Mouse (Mus musculus): ENCODE results near the gene Gm45140.
A peak's percentile ranks its signal among the peaks of the same experiment; 100 is the strongest.

DNA sequence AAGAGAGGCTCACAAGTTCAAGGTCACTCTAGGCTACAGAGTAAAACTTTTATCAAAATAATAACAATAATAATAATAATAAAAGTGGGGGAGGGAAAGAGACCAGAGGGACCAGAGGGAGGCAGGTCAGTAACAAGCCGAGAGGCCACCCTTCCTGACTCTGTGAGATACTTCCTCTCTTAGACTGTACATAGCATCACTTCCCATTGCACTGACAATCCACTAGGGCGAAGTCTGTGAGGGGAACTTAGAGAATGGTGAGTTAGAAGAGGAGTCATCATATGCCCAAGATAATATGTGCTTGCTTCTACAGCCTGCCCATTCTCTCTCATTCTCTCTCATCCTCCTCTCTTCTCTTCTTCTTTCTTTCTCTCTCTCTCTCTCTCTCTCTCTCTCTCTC is 29.6 kb downstream of the Gm45140 start:
- TF ChIP-seq CTCF (IDR thresholded peaks at IDR 0.05; ENCODE audit: control insufficient read depth, insufficient read depth, low read length) = 0 out of 2 replicates have a peak, but pooled peaks have one; percentile 21
- TF ChIP-seq POLR2A (IDR thresholded peaks at IDR 0.05; ENCODE audit: borderline replicate concordance, control insufficient read depth, low read depth, low read length) = no peak
